Mouse (Mus musculus) forelimb bud, embryonic 11.5 days (tissue): Measurements from ENCODE around the gene Gm10203.

Experiments used
- DNase-seq: peaks from one replicate; pipeline ENCODE4 v3.0.0-alpha.2; 2012; ENCODE audit warnings: low read depth, low spot score

Gm10203 gene

DNA sequence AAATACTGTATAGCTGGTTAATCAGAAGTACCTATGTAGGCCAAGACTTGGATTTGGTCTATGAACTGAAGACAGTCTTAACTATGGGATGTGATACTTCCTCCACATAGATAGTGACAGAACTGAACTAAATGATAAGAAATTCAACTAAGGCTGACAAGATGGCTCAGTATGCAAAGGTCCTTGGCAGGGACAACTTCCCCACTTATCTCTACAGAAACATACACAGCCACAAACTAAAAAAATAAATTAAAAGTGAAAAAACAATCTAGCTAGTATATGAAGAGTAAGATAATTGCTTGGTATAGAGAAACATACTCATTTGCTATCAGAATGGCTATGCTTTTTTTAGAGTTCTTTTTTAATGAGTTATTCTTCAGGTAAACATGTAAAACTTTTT, 49.1 kb downstream of the Gm10203 start:
- DNase-seq: no peak
